Mouse (Mus musculus) urinary bladder, postnatal 14 days (tissue): ENCODE results near the gene Bclaf3.
"Not testable (repeated sequence)": the region's sequence is repeated elsewhere in the genome, so short reads cannot be mapped to it uniquely, and the experiment has no call there.

Source experiments
- DNase-seq: peaks from one replicate; pipeline ENCODE4 v3.0.0; 2021; ENCODE audit warnings: low spot score

The Bclaf3 gene

DNA sequence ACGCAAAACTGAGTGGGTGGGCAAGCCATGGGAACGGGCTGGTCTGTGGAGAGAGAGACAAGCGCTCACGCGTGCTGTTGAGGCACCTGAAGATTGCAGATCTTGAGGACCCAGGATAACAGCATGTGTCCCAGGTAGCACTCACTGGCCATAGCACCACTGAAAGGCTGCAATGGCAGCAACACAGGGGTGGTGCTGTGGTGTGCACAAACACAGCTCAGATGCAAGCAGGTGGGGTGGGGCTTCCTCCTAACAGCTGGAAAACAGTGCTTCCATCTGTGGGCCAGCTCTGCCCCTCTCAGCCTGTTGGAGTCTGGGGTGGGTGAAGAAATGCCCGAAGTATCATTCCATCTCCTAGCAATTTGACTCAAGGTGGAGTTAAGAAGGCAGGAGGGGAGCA is at the start of gene Bclaf3:
TSS of gene Bclaf3 (plus strand) at position 301 of the 400 bp plus-strand sequence.
- DNase-seq = no peak

DNA sequence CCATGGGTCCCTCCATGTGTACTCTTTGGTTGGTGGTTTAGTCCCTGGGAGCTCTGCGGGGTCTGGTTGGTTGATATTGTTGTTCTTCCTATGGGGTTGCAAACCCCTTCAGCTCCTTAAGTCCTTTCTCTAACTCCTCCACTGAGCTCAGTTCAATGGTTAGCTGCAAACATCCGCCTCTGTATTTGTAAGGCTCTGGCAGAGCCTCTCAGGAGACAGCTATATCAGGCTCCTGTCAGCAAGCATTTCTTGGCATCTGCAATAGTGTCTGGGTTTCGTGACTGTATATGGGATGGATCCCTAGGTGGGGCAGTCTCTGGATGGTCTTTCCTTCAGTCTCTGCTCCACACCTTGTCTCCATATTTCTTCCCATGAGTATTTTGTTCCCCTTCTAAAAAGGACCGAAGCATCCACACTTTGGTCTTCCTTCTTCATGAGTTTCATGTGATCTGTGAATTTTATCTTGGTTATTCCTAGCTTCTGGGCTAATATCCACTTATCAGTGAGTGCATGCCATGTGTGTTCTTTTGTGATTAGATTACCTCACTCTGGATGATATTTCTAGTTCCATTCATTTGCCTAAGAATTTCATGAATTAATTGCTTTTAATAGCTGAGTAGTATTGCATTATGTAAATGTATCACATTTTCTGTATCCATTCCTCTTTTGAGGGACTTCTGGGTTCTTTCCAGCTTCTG is 48.1 kb upstream of the Bclaf3 start:
- not testable (repeated sequence) for DNase-seq

DNA sequence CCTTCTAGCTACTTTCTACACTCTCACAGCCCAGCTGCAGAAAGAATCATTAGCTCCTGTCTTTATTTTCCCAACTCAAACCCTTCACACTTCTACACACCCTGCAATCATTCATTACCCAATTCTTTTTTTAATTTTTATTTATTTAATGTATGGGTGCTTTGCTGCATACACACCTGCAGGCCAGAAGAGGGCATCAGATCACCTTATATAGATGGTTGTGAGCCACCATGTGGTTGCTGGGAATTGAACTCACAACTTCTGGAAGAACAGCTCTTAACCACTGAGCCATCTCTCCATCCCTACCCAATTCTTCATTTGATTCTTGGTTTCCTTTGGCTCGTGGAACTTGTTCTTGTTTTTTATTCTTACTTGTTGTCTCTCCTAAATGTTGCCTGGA is 42.2 kb upstream of the Bclaf3 start:
- no peak for DNase-seq

DNA sequence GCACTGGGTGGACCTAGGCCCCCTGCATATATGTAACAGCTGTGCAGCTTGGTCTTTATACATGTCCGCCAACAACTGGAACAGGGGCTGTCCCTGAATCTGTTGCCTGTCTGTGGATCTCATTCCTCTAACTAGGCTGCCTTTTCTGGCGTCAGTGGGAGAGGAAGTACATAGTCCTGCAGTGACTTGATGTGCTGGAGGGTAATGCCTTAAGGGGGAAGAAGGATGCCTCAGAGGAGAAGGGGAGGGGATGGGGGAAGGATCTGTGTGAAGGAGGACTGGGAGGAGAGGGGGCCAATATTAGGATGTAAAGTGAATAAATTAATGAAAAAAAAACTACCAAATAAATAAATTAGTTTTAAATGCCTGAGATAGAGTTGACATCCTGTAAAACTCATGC is 23.3 kb upstream of the Bclaf3 start:
- no peak for DNase-seq

DNA sequence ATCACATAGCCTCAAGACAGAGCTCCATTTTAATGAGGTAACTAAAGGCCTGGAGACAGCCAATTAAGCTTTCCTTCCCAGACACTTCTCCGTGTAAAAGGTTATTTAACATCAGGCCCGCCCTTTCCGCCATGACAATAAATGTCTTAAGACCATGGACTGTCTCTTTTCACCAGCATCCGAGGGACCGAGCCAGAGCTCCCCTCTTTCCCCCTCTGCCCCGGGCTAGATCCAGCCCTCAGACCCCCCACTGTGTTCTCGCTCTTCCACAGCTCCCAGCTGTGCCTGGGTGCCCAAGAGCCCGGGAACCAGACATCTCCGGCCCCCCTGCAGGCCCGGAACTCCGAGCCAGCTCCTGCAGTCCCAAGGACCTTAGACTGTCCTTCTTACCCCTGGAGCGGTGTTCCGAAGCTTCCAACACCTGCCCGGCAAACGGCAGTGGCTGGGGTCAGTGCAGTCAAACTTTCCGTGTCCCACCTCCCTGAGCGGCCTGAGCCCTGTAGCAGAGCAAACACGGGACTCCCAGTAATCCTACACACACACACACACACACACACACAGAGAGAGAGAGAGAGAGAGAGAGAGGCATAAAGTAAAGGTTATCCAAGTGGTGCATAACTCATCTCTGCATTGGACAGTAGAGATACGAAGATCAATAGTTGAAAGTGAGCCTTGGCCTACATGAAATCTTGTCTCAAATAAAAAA is 18.0 kb upstream of the Bclaf3 start:
- DNase-seq = no peak

DNA sequence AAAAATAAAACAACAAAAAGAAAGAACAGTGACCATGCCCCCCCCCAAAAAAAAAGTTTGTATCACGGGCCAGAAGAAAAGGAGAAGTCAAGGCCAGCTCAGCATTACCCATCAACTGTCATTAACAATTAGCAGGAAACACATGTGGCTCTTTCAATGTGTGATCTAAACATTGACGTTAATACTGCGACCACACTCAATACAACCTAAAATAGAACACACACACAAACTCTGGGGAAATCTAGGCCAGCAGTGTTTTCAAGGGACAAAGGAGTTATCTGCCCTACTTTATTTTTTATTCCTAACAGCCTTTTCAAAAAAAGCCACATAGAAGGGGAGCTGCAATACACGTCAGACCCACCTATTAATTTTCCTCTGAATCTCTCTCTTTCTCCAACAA is 17.4 kb upstream of the Bclaf3 start:
- no peak for DNase-seq

DNA sequence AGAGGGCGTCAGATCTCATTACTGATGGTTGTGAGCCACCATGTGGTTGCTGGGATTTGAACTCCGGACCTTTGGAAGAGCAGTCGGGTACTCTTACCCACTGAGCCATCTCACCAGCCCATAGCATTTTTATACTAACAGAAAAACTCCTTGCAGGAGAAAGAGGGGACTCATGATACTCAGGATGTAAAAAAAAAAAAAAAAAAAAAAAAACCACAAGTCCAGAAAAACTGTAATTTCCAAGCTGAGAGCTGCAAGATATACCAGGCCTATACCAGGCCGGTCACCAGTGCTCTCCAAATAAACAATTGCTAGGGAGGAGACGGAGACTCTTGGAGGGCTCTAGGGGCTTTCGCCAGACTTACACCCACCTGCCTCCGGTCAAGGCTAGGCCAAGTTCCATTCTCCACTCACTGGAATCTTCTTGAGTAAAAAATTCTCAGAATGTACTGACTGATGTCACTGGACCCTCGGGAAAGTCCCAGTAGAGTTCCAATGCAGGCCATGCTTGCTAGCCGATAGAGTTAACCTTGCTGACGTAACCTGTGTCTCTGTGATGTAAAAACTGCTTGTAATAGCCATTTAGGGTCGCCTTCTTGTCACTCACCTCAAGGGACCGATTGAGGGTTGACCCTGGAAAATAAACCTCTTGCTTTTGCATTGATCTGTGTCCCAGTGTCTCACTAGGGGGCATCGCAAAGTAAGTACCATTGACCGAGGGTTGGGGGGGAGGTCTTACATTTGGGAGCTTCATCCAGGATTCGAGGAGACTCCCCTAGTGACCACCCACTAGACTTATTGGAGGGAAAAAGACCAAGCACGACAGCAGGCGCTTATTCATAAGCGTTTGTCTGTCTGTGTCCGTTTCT is 16.4 kb upstream of the Bclaf3 start:
- DNase-seq = no peak

DNA sequence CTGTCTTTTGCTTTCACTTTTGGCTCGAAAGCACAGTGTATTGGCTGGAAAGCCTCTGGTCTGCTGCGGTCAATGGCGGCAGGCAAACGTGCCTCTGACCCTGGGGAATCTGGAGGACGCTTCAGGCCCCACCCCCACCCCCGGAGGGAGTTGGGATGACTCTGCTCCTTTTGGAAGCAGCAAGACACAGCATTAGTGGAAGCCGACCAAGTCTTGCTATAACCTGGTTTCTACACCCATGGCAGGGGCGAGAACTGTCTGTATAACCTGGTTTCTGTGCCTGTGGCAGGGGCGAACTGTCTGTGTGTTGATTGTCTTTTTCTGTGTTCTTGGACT is 15.8 kb upstream of the Bclaf3 start:
- no peak for DNase-seq

DNA sequence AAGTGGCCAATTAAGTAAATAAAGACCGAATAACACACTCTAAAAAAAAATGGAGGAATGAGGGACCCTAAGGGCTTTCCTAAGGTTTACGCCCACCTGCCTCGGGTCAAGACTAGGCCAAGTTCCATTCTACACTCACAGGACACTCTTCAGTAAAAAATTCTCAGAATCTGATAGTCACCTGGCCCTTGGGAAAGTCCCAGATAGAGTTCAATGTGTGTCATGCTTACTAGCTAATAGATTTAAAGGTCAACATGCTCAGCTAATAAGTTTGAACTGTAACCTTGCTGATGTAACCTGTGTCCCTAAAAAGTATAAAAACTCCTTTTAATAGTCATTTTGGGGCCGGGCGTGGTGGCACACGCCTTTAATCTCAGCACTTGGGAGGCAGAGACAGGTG is 10.9 kb upstream of the Bclaf3 start:
- DNase-seq = no peak

DNA sequence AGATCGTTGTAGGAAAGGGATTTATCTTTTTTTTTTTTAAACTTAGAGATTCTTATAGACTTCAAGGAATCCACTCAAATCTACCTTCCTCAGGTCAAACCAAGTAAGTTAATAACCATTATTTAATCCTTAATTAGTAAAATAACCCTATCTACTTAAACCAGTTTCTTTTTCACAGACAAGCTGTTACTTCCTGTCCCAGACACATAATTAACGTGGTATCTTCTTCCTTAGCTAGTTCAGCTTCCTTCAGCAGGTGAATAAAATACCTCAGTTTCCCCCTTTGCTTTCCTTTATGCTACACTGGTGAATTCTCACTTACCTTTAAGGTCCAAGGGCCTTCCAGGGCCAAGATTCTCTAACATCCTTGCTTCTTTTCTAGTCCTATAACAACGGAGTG is 4.7 kb upstream of the Bclaf3 start:
- no peak for DNase-seq

DNA sequence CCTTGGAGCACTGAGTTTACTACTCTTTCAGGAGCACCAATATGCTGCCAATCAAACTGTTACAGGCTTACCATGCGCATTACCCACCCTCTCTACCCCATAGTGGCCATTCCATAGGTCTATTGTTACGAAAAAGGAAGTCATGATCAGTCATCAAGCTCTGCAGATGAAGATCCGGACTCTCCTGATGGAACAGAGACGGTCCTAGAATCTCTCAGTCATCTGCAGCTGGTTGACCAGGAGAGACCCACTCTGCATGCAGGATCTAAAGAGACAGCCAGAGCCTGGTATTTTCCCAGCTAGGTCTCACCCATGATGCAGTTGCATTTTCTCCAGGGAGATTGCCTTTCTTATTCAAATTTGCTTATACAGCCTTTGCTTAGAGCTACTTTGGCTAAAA is 3.8 kb upstream of the Bclaf3 start:
- DNase-seq = no peak

DNA sequence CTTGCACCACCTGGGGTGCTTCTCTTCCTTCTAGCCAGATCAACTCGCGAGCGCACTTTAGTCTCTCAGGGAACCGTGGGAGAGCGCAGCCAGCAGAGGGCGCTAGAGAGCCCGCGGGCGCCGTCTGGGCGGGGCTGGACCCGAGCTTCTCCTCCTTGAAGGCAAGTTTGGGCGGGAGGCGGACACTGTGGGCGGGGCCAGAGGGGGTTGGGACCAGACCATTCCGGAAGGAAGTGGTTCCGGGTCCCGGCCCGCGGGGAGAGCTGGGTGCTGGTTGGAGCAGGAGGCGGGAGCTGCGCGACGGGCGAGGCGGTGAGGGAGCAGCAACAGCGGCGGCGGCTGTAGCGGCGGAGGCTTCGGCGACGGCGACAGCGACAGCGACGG is 5.9 kb downstream of the Bclaf3 start:
- peak; percentile 96 for DNase-seq

DNA sequence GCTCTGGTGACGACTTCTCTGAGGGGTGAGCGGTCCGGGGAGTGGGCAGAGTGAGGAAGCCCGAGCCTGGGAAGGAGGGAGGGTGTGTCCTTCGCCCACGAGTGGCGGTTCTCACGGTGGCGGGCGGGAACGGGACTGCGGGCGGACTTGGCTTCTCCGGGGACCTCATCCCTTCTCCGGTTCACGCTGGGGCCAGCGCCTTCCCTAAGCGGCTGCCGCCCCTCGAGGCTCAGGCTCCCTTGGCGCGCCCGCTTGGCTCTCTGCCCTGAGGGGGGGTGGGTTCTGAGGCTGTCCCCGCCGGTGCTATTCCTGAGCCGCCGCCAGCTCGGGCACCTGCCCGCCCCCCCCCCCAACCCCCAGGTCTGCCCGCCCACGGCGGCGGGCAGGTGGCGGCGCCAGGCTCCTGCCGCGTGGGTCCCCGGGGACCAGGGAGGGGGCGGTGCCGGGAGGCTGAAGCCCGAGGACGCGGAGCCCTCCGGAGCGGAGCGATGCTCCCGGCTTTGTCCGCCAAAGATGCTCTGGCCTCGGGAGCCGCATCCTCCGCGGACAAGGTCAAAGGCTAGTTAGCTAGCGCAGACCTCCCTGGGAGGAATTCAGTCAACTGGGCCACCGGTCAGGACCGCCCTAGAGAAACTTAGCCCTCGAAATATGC is 6.4 kb downstream of the Bclaf3 start:
- peak; percentile 5 for DNase-seq

DNA sequence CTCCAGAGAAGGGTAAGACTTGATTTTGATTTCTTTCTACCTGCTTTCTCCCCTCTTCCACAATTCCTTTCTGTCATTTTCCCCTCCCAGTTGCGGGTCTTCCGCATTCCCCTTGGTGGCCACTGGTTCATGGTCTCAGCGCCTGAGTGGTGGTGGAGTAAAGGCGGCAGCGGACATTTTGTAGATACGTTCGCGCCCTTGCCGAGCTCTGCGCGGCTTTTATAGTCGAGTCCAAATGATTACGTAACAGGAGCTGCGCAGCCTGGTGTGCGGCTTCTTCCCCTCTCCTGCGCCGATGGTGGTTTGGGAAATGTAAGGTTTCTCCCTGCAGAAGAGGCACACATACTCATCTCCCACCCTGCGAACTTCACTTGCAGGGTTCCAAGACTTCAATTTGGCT is 15.4 kb downstream of the Bclaf3 start:
- DNase-seq = no peak

DNA sequence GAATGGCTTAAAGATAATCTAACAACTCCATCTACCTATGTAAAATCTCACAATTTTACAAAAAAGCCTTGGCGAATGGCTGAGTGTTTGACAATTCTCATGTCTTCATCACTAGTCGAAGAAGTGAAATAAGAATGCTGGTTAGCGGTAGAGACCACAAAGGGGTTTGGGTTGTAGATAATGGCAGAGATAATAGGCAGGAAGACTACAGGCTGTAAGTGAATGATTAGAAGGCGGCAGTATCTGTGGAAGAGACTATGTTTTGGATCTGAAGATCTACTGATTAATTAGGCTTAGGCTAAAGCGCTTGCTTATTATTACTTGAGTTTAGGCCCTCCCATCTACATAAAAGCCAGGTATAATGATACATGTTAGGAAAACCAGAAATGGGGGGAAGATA is 20.6 kb downstream of the Bclaf3 start:
- no peak for DNase-seq

DNA sequence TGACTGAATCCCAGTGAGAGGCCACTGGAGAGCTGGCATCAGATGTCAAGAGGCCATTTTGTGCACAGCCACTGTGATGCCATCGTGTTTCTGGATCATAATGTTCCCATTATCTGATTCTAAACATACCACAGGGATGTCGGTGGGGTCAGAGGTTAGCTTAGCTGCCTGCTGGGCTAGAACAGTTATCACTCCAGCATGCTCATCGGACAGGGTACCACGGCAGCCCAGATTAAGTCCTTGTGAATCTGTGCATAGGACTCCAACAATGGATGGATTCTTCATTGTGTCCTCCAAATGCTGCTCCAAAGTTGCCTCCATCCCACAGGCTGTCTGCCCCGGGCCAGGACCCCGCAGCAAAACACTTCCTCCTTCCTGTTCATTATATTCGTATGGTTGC is 58.2 kb downstream of the Bclaf3 start:
- DNase-seq = not testable (repeated sequence)

DNA sequence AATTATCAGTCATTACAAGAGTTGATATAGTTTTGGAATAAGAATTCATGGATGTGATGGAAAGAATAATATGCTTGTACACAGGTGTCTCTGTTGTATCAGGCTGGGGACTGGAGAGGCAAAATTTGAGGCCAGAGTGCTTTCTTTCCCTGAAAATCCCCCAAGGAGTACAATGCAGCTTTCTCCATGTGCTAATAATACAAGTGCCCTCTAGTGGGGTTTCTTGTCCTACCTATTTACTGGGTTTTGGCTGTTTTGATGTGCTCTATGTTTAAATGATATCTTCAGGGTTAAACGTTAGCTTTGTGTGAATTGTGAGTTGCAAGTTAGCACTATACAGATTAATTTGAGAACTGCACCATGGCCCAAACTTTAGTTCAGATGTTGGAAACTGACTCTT is 65.1 kb downstream of the Bclaf3 start:
- no peak for DNase-seq

DNA sequence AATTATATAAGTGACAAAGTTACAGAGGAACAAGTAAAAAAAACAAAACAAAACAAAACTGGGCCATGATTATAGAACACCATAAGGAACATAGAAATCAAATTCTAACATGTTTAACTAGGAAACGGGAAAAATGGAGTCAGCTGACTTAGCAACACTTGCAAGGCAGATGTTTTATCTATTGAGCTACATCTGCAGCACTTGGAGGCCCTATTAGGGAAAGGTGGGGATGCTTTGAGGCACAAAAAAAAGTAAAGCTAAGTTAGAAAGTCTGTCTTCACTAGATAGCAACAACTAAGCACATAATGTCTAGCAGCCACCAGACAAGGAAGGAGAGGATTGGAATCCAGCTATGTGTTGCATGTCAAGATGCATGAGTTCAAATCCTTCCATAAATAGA is 71.0 kb downstream of the Bclaf3 start:
- no peak for DNase-seq

DNA sequence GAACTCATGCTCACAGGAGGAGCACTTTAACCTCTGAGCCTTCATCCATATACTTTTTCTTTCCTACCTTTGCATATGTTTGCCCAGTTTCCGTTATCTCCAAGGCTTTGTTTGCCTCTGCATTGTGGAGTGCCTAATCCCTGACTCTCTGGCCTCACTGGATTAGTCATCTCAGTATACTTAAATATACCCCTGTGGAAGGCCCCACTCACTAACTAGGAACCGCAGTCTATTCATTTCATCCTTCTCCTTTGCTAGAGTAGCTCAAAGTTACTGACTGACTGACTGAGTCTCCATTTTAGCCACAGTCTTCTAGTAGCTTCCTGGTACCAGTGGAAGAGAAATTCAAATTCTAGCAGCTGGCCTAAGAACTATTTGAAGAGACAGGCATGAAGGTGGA is 78.3 kb downstream of the Bclaf3 start:
- DNase-seq = no peak

DNA sequence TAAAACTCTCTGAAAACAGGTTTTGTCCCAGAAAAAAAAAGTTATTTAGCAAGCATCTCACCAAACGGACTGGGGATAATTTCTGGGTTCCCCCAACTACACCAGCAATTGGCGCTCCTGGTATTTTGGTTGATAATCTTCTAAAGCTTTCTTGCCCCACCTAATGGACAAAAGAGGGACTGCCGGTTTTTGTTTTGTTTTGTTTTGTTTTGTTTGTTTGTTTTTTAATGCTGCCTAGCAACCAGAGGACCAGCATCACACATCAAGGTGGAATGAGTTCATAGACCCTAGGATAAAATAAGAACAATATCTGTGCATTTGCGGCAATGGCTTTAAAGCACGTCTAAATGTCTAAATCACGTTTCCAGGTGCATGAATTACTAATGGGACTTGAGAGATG is 80.4 kb downstream of the Bclaf3 start:
- DNase-seq = no peak

DNA sequence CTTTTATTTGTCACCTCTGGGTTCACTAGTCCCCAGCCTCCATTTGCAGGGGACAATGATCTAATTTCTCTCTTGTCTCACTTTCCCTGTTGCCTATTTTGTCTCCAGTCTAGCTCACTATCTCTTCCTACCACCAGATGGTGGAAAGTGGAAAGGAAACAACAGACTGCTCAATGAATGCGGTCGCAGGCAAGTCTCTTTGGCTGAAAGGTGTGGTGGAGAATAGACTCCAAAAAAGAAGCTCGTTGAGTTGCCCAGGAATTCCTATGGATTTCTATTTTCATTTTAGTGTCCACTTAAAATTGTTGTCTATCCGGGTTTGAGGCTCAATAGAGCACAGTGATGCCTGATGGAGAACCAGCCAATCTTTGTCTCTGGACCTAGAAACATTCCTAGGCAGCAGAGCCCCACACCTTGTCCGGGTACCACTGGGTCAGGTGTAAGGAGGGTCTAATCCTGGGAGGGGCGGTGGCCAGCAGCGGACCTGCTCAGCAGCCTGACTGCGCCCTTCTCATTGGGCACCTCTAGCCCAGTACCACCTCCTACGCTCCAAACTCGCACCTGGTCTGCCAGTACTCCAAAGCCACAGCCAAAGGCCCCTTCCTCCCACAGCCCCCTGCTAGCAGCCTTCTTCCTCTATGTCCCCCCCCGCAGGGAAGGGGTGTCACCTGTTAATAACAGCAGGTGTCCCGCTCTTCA is 99.9 kb downstream of the Bclaf3 start:
- DNase-seq = peak; percentile 8
